Mouse (Mus musculus) frontal cortex, postnatal 36 days (tissue): ENCODE data around the gene Dpp9.

Source experiments
- DNase-seq, 2 experiments: peaks; one replicate each; pipeline ENCODE4 v3.0.0; 2022; ENCODE audit warnings: low spot score in 2 of 2

The Dpp9 gene

GRCm38 (mm10) chr17:56183658-56184103 is 35.0 kb downstream of the Dpp9 start, which contains the start of gene Mydgf:
Gene Mydgf (minus strand): TSS chr17:56183920.
- DNase-seq, result peak; percentile 93 to 97

GRCm38 (mm10) chr17:56182975-56183657 is 35.6 kb downstream of the Dpp9 start:
- DNase-seq, result no peak

GRCm38 (mm10) chr17:56175416-56175815 is 43.3 kb downstream of the Dpp9 start:
- no peak for DNase-seq

- no peak for DNase-seq
Measured at GRCm38 (mm10) chr17:56173401-56174046, 45.2 kb downstream of the Dpp9 start.

GRCm38 (mm10) chr17:56171881-56172280 is 46.8 kb downstream of the Dpp9 start:
- DNase-seq, result no peak

GRCm38 (mm10) chr17:56171456-56171855 is 47.2 kb downstream of the Dpp9 start:
- DNase-seq, result no peak

GRCm38 (mm10) chr17:56170636-56171035 is 48.1 kb downstream of the Dpp9 start:
- DNase-seq, result no peak

GRCm38 (mm10) chr17:56169830-56170229 is 48.9 kb downstream of the Dpp9 start:
- no peak for DNase-seq

GRCm38 (mm10) chr17:56165671-56166070 is 53.0 kb downstream of the Dpp9 start:
- no peak for DNase-seq

- DNase-seq, result no peak
Measured at GRCm38 (mm10) chr17:56164510-56164909, 54.2 kb downstream of the Dpp9 start.

GRCm38 (mm10) chr17:56163523-56164102 is 55.1 kb downstream of the Dpp9 start:
- DNase-seq, result no peak

GRCm38 (mm10) chr17:56162231-56162774 is 56.4 kb downstream of the Dpp9 start, which contains the start of gene Tnfaip8l1:
Gene Tnfaip8l1 (plus strand): TSS chr17:56162477.
- DNase-seq, result peak; percentile 96 to 97

GRCm38 (mm10) chr17:56159729-56160128 is 59.0 kb downstream of the Dpp9 start:
- DNase-seq, result peak; percentile 53 to 63

GRCm38 (mm10) chr17:56153643-56154042 is 65.1 kb downstream of the Dpp9 start:
- no peak for DNase-seq

GRCm38 (mm10) chr17:56149897-56150296 is 68.8 kb downstream of the Dpp9 start:
- DNase-seq, result no peak

- no peak for DNase-seq
Measured at GRCm38 (mm10) chr17:56148790-56149618, 69.7 kb downstream of the Dpp9 start.

- no peak for DNase-seq
Measured at GRCm38 (mm10) chr17:56148280-56148679, 70.4 kb downstream of the Dpp9 start.

- DNase-seq, result no peak
Measured at GRCm38 (mm10) chr17:56147420-56147819, 71.3 kb downstream of the Dpp9 start.

GRCm38 (mm10) chr17:56146131-56146530 is 72.6 kb downstream of the Dpp9 start:
- DNase-seq, result no peak

GRCm38 (mm10) chr17:56144546-56144945 is 74.2 kb downstream of the Dpp9 start:
- DNase-seq, result no peak
